Mouse (Mus musculus) heart, adult 2 months (tissue): ENCODE results near the gene Gm4881. TPM values are rescaled to one million over a fixed set of nuclear protein-coding genes. Genes with fewer than 3 reads are reported as not detected.
A peak's percentile ranks its signal among the peaks of the same experiment; 100 is the strongest.

Experiments used
- DNase-seq, 2 experiments: peaks; one replicate each; pipeline ENCODE4 v3.0.0; 2021
- H3K27ac ChIP-seq: fragments of 200-600 bp; 2 replicates; pipeline ENCODE4 v1.8.1; 2022
- H3K27me3 ChIP-seq: fragments of 200-500 bp; 2 replicates; pipeline ENCODE4 v1.6.1; 2012; ENCODE audit warnings: mild to moderate bottlenecking, low read length, inconsistent platforms, mixed read lengths; ENCODE audit not compliant: control insufficient read depth, insufficient read depth
- H3K36me3 ChIP-seq: fragments of 200-500 bp; 2 replicates; pipeline ENCODE4 v1.6.1; 2012; ENCODE audit warnings: low read length, inconsistent platforms; ENCODE audit not compliant: control insufficient read depth, insufficient read depth
- H3K4me1 ChIP-seq: fragments of 200-500 bp; 2 replicates; pipeline ENCODE4 v1.6.1; 2011; ENCODE audit warnings: low read length; ENCODE audit not compliant: control insufficient read depth, insufficient read depth
- H3K4me3 ChIP-seq: fragments of 200-600 bp; 2 replicates; pipeline ENCODE4 v1.8.1; 2022
- H3K79me2 ChIP-seq: fragments of 200-500 bp; replicated peaks from 2 replicates; pipeline ENCODE4 v1.6.1; 2012; ENCODE audit warnings: mild to moderate bottlenecking, inconsistent platforms, low read length, moderate library complexity, mixed read lengths; ENCODE audit not compliant: control insufficient read depth, insufficient read depth
- H3K9ac ChIP-seq: fragments of 200-500 bp; 2 replicates; pipeline ENCODE4 v1.6.1; 2012; ENCODE audit warnings: low read depth, mild to moderate bottlenecking, control low read depth, inconsistent platforms, low read length, mixed read lengths
- CTCF ChIP-seq: fragments of 200-600 bp; IDR thresholded peaks from 2 replicates; pipeline ENCODE4 v1.8.1; 2022; ENCODE audit warnings: antibody characterized with exemption, mild to moderate bottlenecking, moderate library complexity
- EP300 ChIP-seq: fragments of 200-500 bp; IDR thresholded peaks from 2 replicates; pipeline ENCODE4 v1.6.1; 2011; ENCODE audit warnings: low read depth, low read length, control low read depth; ENCODE audit not compliant: insufficient read depth
- POLR2A ChIP-seq: fragments of 200-500 bp; IDR thresholded peaks from 2 replicates; pipeline ENCODE4 v1.6.1; 2011; ENCODE audit warnings: mild to moderate bottlenecking, low read depth, low read length, control low read depth; ENCODE audit not compliant: insufficient read depth
- WGBS: fragments of 180-500 bp; shearing (Covaris S2); methylation state at CpG from one replicate; pipeline ENCODE4 v1.1.7; 2018; 5-methylcytosine and 5-hydroxymethylcytosine counted together
- intact Hi-C: fragments of 180-260 bp; cut with DNase I; formaldehyde crosslinking; loops from one replicate; pipeline ENCODE4 v1.15.1; 2025
- polyA plus RNA-seq: library from polyadenylated mRNA; depleted of rRNA; stranded (reverse); fragments of >200 nt; gene quantifications from 2 replicates; pipeline ENCODE4 v1.2.3, GENCODE M21; 2012
- total RNA-seq, 2 experiments: library from RNA; stranded (reverse); gene quantifications; 2 replicates each; pipeline ENCODE4 v1.2.3; 2021

Gm4881 gene
- total and polyA plus RNA-seq, 3 experiments: not detected

DNA sequence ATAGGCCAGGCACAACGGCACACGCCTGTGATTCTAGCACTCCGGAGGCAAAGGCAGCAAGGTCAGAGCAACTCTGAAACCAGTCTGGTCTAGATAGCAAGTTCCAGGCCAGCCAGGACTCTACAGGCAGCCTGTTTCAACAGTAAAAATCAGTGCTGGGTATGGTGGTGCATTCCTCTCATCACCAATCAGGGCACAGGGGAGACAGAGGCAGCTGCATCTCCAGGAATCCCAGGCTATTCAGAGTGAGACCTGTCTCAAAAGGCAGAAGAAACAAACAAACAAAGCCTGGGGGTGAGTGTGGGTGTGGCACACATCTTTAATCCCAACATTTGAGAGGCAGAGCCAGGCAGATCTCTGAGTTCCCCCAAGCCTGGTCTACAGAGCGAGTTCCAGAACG is 39.1 kb upstream of the Gm4881 start:
- 75% methylated on average over 5 of the region's 5 CpGs for WGBS
- Histone ChIP-seq H3K27me3 (no peaks in the 10 kb centered on the region), H3K4me1 (no peaks in the 10 kb centered on the region), H3K27ac (no peak overlapping the region), H3K9ac (no peak overlapping the region), H3K79me2 (no peaks in the 10 kb centered on the region), H3K4me3 (no peak overlapping the region), H3K36me3 (no peaks in the 10 kb centered on the region)
- intact Hi-C loops: no loop called here
- TF ChIP-seq CTCF: no peak
- no peak for TF ChIP-seq EP300
- TF ChIP-seq POLR2A: no peak
- DNase-seq: no peak

DNA sequence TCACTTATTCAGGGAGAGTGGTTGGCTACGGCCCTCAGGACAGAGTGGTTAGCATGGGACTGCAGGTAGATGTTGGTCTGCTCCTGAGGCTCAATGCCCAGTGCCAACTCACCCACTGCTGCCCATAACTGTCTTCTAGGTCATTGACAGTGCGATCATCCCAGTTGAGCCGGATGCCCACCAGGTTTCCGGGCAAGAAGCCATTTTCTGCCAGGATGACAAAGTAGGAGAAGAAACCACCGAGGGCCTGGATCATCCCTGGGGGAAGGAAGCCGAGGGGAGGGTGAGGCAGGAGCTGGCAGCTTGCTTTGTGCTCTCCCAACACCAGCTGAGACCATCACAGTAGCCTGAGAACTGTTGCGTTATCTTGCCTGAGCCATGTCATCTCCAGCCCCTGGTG is 36.1 kb upstream of the Gm4881 start:
- TF ChIP-seq POLR2A: no peak
- TF ChIP-seq CTCF: no peak
- no peak for TF ChIP-seq EP300
- no peak overlapping the region for H3K27ac ChIP-seq
- no peaks in the 10 kb centered on the region for H3K27me3 ChIP-seq
- H3K9ac ChIP-seq: no peak overlapping the region
- DNase-seq: no peak
- no peaks in the 10 kb centered on the region for H3K36me3 ChIP-seq
- H3K4me3 ChIP-seq: no peak overlapping the region
- 70% methylated on average over 7 of the region's 7 CpGs for WGBS
- intact Hi-C loops: no loop called here
- H3K79me2 ChIP-seq: no peaks in the 10 kb centered on the region
- H3K4me1 ChIP-seq: no peaks in the 10 kb centered on the region

DNA sequence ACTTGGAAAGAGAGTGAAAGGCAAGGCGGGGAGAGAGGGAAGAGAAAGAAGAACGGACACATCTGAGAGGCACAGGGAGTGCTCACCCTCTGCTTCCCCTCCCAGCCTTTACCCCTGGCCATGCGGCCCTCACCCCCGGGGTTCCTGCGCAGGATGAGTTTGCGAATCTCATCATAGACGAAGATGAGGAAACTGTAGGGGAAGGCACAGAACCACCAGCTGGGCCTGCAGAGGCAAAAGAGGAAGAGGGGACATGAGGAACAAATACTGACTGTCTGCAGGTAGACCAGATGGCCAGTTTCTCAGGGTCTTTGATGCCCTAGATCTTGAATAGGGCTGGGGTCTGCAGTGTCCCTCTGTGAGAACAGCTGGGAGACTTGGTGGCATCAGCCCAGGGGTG is 34.5 kb upstream of the Gm4881 start:
- Histone ChIP-seq H3K79me2 (no peaks in the 10 kb centered on the region), H3K27me3 (no peaks in the 10 kb centered on the region), H3K9ac (no peak overlapping the region), H3K27ac (no peak overlapping the region), H3K4me3 (no peak overlapping the region), H3K4me1 (no peaks in the 10 kb centered on the region), H3K36me3 (no peaks in the 10 kb centered on the region)
- DNase-seq: no peak
- 73% methylated on average over 7 of the region's 7 CpGs for WGBS
- intact Hi-C loops: loop anchor here (10.0 kb wide), 1 partner anchor 444 kb away; the partner anchor contains the start of gene Irgq
- TF ChIP-seq CTCF (no peak), POLR2A (no peak), EP300 (no peak)

DNA sequence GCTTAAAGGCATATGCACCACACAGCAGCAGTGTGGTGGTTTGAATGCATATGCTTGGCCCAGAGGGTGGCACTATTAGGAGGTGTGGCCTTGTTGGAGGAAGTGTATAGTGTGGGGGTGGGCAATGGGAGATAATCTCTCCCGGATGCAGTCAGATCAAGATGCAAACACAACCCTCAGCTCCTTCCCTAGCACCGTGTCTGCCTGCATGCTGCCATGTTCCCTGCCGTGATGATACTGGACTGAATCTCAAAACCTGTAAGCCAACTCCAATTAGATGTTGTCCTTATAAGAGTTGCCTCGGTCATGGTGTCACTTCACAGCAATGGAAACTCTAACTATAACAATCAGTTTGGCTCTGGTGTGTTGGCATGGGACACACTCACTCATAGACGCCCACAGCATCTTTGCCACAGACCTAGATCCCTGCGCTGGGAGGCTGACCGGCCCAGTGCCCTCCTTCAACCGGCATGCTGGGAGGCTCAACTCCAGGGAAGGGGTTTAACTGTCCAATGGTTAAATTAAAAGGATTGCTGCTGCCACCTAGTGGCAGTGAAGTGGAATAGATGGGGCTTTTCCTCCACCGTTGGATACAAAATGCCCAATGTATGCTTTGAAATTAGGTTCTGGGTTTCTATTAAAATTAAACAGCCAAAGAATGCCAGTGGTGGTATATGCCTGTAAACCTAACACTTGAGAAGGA is 30.8 kb upstream of the Gm4881 start:
- Histone ChIP-seq H3K4me1 (peaks cover 1% of the 10 kb centered on the region; the same call in 1 of the 2 replicates), H3K79me2 (no peaks in the 10 kb centered on the region), H3K4me3 (no peak overlapping the region), H3K27ac (no peak overlapping the region), H3K36me3 (peaks cover 3% of the 10 kb centered on the region), H3K9ac (no peak overlapping the region), H3K27me3 (no peaks in the 10 kb centered on the region)
- 24% methylated on average over 9 of the region's 9 CpGs for WGBS
- TF ChIP-seq CTCF (peak; percentile 95), EP300 (no peak)
- intact Hi-C loops: loop anchor here (2.0 to 10.0 kb wide), 4 partner anchors 104 to 440 kb away; partner anchors contain the start of genes Gsk3a and Irgq
- DNase-seq: no peak

DNA sequence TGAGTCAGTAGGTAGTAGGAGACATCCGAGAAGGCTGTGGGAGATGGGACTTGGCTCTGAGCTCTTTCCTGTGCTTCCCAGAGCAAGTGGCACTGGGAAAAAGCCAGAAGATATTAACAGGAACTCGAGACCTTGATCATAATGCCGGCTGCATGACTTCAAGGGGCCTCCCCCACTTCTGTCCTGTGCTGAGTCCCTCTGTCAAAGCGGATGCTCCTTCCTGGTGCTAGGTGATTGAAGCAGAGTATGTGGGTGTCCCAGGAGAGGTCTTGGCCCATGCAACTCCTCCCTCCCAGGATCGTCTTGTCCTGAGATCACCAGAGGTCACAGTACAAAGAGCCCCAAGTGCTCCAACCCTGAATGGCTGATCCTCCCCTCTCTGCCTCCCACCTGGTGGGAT is 29.6 kb upstream of the Gm4881 start:
- peaks cover 3% of the 10 kb centered on the region for H3K36me3 ChIP-seq
- no peak overlapping the region for H3K4me3 ChIP-seq
- 52% methylated on average over 5 of the region's 5 CpGs for WGBS
- intact Hi-C loops: loop anchor here (2.0 to 10.0 kb wide), 4 partner anchors 105 to 439 kb away; partner anchors contain the start of genes Gsk3a and Irgq
- no peak for TF ChIP-seq EP300
- no peak for TF ChIP-seq CTCF
- TF ChIP-seq POLR2A: no peak
- H3K27me3 ChIP-seq: no peaks in the 10 kb centered on the region
- peaks cover 1% of the 10 kb centered on the region; the same call in 1 of the 2 replicates for H3K4me1 ChIP-seq
- no peak overlapping the region for H3K9ac ChIP-seq
- no peak overlapping the region for H3K27ac ChIP-seq
- no peak for DNase-seq
- H3K79me2 ChIP-seq: no peaks in the 10 kb centered on the region

DNA sequence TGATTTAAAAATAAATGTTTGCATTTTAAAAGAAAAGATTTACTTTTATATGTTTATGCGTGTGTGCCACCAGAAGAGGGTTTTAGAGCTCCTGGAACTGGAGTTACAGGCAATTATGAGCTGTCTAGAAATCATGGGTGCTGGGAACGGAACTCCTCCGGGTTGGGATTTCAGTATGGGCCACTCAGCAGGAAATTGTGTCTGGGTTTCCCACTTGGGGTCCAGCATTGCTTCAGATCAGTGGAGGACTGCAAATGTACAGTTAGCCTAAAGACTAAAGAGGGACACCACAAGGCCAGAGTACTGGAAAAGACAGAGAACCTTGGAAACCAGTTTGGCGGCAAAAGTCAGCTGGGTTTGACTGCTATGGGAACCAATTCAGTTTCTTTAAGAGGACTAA is 28.9 kb upstream of the Gm4881 start:
- H3K27ac ChIP-seq: no peak overlapping the region
- no peaks in the 10 kb centered on the region for H3K27me3 ChIP-seq
- H3K36me3 ChIP-seq: peaks cover 3% of the 10 kb centered on the region
- H3K4me3 ChIP-seq: no peak overlapping the region
- intact Hi-C loops: loop anchor here (5.0 to 10.0 kb wide), 3 partner anchors 156 to 438 kb away; partner anchors contain the start of genes Gsk3a and Irgq
- DNase-seq: no peak
- H3K79me2 ChIP-seq: no peaks in the 10 kb centered on the region
- 77% methylated on average over 4 of the region's 4 CpGs for WGBS
- H3K4me1 ChIP-seq: peaks cover 1% of the 10 kb centered on the region; the same call in 1 of the 2 replicates
- no peak for TF ChIP-seq POLR2A
- no peak for TF ChIP-seq EP300
- no peak for TF ChIP-seq CTCF
- H3K9ac ChIP-seq: no peak overlapping the region
